Comparison of ENCODE assay signal across 12 mouse cellular contexts in the genomic region with DNA sequence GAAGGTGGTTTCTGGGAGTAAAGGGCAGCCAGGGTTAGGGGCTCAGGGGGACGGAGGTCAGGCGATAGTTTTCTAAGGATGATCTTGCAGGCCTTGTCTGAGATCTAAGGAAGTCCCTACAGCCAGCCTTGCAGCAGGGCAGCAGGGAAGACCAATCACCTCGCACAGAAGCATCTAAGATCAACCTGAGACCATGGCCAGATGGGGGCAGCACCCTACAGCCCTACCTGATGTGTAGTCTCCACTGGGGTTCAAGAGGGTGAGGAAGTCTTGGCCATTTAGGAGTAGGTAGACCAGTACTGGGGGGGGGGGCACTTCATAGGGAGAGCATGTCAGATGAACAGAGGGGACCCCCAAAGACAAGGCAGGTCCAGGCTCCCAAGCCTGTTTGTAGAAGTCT.
DNase-seq lines count a peak whose midpoint lies in the region; ATAC-seq and TF ChIP-seq lines count a peak whose summit lies in the region.
"Had no signal": no experiment of that assay in that cellular context is flagged by ENCODE, and none has a peak within 500 bp of the region (broad histone marks: within the 10 kb centered on the region; RNA-seq: fewer than 3 reads in every experiment).

No protein-coding gene starts in this region.

- ATAC-seq in CD4-positive, CD25-positive, alpha-beta regulatory T cell, adult 4 months = no peak
- no peak for ATAC-seq in frontal cortex, adult (ENCODE audit: low TSS enrichment)

- no peak overlapping the region for H3K4me3 ChIP-seq in left cerebral cortex, adult 2 months
- H3K4me3 ChIP-seq: limb, embryonic 10.5 days; megakaryocyte, embryonic 14.5 days had no signal

- intact Hi-C loops in left cerebral cortex, adult 2 months (cut with DNase I) = no loop called here
- intact Hi-C loops in left cerebral cortex, postnatal 14 days (cut with DNase I) = no loop called here
- intact Hi-C loops in left cerebral cortex, postnatal 4 days (cut with DNase I) = no loop called here

- peak; percentile 9 for DNase-seq in CD4-positive, CD25-positive, alpha-beta regulatory T cell, adult 2 months (ENCODE audit: low read depth, low spot score)
- no peak for DNase-seq in left cerebral cortex, adult 2 months (ENCODE audit: extremely low spot score in 1 of 2, low spot score in 2 of 2)
- no peak for DNase-seq in left cerebral cortex, postnatal 14 days (ENCODE audit: low spot score in 2 of 2)
- peak; percentile 25 for DNase-seq in kidney, adult 9 months
- peak; percentile 53 for DNase-seq in lung, postnatal 36 days
- DNase-seq in left cerebral cortex, postnatal 4 days = no peak
- DNase-seq: gastrocnemius, postnatal 25 days; right cerebral cortex, adult 18-20 months had no signal

- no peak overlapping the region for H3K27ac ChIP-seq in left cerebral cortex, adult 2 months

- peak; percentile 28 for TF ChIP-seq CTCF in left cerebral cortex, adult 2 months (IDR thresholded peaks at IDR 0.05)

Comparison
In these comparisons a context has a peak if more than half of its experiments do, and no peak if none do; other contexts are left out.
1. DNase-seq: peak in CD4-positive, CD25-positive, alpha-beta regulatory T cell, adult 2 months (single experiment), kidney, adult 9 months (single experiment) and lung, postnatal 36 days (single experiment); none in left cerebral cortex, adult 2 months (0 of 2), left cerebral cortex, postnatal 14 days (0 of 2) and left cerebral cortex, postnatal 4 days (single experiment).